Mouse (Mus musculus): ENCODE data around the gene Ppp1r11. TPM values are rescaled to one million over a fixed set of nuclear protein-coding genes. Genes with fewer than 3 reads are reported as not detected.
A peak's percentile ranks its signal among the peaks of the same experiment; 100 is the strongest.

Gene Ppp1r11
- polyA plus RNA-seq, 1 experiment: 189 TPM

DNA sequence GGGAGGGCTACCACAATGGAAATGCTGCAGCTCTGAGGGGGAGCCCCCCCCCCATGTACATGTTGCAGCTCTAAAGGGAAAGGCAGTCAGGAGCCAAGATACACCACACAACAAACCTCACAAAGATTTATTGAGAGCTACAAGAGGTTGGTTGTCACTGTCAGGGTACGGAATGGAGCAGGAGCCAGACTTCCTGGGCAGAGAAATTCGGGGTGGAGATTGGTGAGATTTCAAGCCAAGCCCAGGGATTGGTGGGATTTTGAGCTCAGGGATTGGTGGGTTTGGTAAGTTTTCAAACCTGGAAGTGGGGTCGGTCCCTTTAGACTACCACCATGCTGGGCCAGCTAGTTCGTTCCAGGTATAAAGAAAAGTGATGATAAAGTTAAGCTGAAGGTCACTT, 28.1 kb downstream of the Ppp1r11 start:
- no peak for DNase-seq (ENCODE audit: extremely low spot score in 1 of 2, low spot score in 1 of 2)

GRCm38 (mm10) chr17:36922715-36923114, 28.8 kb downstream of the Ppp1r11 start:
- no peak for DNase-seq (ENCODE audit: extremely low spot score in 1 of 2, low spot score in 1 of 2)

DNA sequence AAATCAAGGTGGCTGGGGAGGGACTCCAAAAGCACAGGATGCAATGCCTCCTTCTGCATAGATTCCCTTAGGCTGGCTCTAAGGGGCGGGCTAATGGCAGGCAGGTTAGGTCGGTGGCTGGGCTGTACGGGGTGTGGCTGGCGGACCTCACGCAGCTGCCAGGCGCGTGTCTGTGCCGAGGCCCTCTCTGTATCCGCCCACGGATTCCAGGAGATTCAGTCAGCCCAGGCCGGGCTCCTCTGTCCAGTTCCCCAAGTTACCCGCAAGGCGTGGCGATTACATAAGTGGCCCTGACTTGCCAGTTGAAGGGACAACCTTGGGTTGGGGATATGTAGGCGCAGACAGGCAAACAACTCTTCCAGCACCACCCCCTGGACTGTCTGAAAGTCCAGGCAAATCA, 31.3 kb downstream of the Ppp1r11 start:
- no peak for DNase-seq (ENCODE audit: extremely low spot score in 1 of 2, low spot score in 1 of 2)

GRCm38 (mm10) chr17:36915076-36915475, 36.5 kb downstream of the Ppp1r11 start:
- peak in 1 of 2 experiments; percentile 81 for DNase-seq (ENCODE audit: extremely low spot score in 1 of 2, low spot score in 1 of 2)

- peak; percentile 53 to 90 for DNase-seq (ENCODE audit: extremely low spot score in 1 of 2, low spot score in 1 of 2)
Observed at GRCm38 (mm10) chr17:36914108-36914507, 37.4 kb downstream of the Ppp1r11 start.

- DNase-seq (ENCODE audit: extremely low spot score in 1 of 2, low spot score in 1 of 2): no peak
Observed at GRCm38 (mm10) chr17:36912031-36912430, 39.5 kb downstream of the Ppp1r11 start.

- no peak for DNase-seq (ENCODE audit: extremely low spot score in 1 of 2, low spot score in 1 of 2)
Observed at GRCm38 (mm10) chr17:36909802-36910201, 41.7 kb downstream of the Ppp1r11 start.

GRCm38 (mm10) chr17:36908235-36908634, 43.3 kb downstream of the Ppp1r11 start:
- no peak for DNase-seq (ENCODE audit: extremely low spot score in 1 of 2, low spot score in 1 of 2)

DNA sequence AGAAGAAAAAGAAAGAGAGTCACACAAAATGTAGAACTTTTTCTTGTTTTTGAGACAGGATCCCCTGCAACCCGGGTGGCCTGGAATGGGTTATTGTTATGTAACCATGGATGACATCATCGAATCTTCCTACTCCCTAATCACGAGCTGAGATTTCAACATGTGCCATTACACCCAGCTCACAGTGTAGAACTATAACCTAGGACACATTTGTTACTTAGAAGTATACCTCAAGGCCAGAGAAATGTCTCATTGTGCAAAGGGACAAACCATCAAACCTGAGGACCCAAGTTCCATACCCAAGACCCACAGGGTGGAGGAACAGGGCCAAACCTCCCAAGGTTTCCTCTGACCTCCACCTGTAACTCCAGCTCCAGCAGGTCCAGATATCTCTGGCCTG, 47.9 kb downstream of the Ppp1r11 start:
- no peak for DNase-seq (ENCODE audit: extremely low spot score in 1 of 2, low spot score in 1 of 2)

DNA sequence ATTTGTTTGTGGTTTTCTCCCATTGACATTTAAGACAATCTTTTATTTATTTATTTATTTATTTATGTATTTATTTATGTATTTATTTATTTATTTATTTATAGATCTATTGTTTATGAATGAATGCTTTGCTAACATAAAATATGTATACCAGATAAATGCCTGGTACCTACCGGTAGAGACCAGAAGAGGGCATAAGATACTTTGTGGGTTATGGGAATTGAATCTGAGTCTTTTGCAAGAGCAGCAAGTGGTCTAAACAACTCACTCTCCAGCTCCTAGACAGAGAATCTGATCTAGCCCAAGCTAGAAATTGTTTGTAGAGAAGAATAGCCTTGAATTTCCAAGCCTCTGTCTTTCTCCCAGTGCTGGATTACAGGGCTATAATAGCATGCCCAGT, 50.9 kb downstream of the Ppp1r11 start:
- no peak for DNase-seq (ENCODE audit: extremely low spot score in 1 of 2, low spot score in 1 of 2)

- DNase-seq (ENCODE audit: extremely low spot score in 1 of 2, low spot score in 1 of 2): peak in 1 of 2 experiments; percentile 61
Observed at GRCm38 (mm10) chr17:36900001-36900400, 51.5 kb downstream of the Ppp1r11 start.

- DNase-seq (ENCODE audit: extremely low spot score in 1 of 2, low spot score in 1 of 2): no peak
Observed at GRCm38 (mm10) chr17:36899376-36899775, 52.2 kb downstream of the Ppp1r11 start.

Other genes starting within 250 kb of the Ppp1r11 start
- not detected in 2 replicates for gene H2-M10.5, start 178.8 kb downstream of the Ppp1r11 start, polyA plus RNA-seq (2012; rRNA removed)
- gene H2-M10.6, start 139.6 kb downstream of the Ppp1r11 start, polyA plus RNA-seq (2012; rRNA removed): not detected in 2 replicates
- gene Trim26, start 114.6 kb downstream of the Ppp1r11 start, polyA plus RNA-seq (2012; rRNA removed): 20.8 and 21.9 TPM in 2 replicates
- gene Trim15, start 84.5 kb downstream of the Ppp1r11 start, polyA plus RNA-seq (2012; rRNA removed): 0.04 and 0.08 TPM in 2 replicates
- gene Trim10, start 82.2 kb downstream of the Ppp1r11 start, polyA plus RNA-seq (2012; rRNA removed): 0.06 and 0.08 TPM in 2 replicates
- 0.22 and 0.29 TPM in 2 replicates for gene Trim40, start 61.6 kb downstream of the Ppp1r11 start, polyA plus RNA-seq (2012; rRNA removed)
- gene Trim31, start 53.6 kb downstream of the Ppp1r11 start, polyA plus RNA-seq (2012; rRNA removed): not detected in 2 replicates
- gene Rnf39, start 8.8 kb downstream of the Ppp1r11 start, polyA plus RNA-seq (2012; rRNA removed): 4.0 and 5.1 TPM in 2 replicates
- gene Znrd1, start 6.8 kb upstream of the Ppp1r11 start, polyA plus RNA-seq (2012; rRNA removed): 36.4 and 42.2 TPM in 2 replicates
- gene Znrd1as, start 6.9 kb upstream of the Ppp1r11 start, polyA plus RNA-seq (2012; rRNA removed): 6.0 and 6.9 TPM in 2 replicates
- 0.42 and 1.1 TPM in 2 replicates for gene 2410137M14Rik, start 29.5 kb upstream of the Ppp1r11 start, polyA plus RNA-seq (2012; rRNA removed)
- gene H2-M5, start 37.8 kb upstream of the Ppp1r11 start, polyA plus RNA-seq (2012; rRNA removed): 2.8 and 3.3 TPM in 2 replicates
- 30.3 and 40.6 TPM in 2 replicates for gene Zfp57, start 49.4 kb upstream of the Ppp1r11 start, polyA plus RNA-seq (2012; rRNA removed)
- gene Mog, start 71.7 kb upstream of the Ppp1r11 start, polyA plus RNA-seq (2012; rRNA removed): 43.8 and 54.7 TPM in 2 replicates
- 430 and 435 TPM in 2 replicates for gene Gabbr1, start 94.2 kb upstream of the Ppp1r11 start, polyA plus RNA-seq (2012; rRNA removed)
- gene Olfr90, start 136.8 kb upstream of the Ppp1r11 start, polyA plus RNA-seq (2012; rRNA removed): 0.04 TPM in 1 of 2 replicates, not detected in the other
- gene Olfr91, start 146.5 kb upstream of the Ppp1r11 start, polyA plus RNA-seq (2012; rRNA removed): not detected in 2 replicates
- not detected in 2 replicates for gene Olfr92, start 168.3 kb upstream of the Ppp1r11 start, polyA plus RNA-seq (2012; rRNA removed)
- not detected in 2 replicates for gene Olfr93, start 209.8 kb upstream of the Ppp1r11 start, polyA plus RNA-seq (2012; rRNA removed)
- not detected in 2 replicates for gene Ubd, start 242.2 kb upstream of the Ppp1r11 start, polyA plus RNA-seq (2012; rRNA removed)
- gene Olfr94, start 249.3 kb upstream of the Ppp1r11 start, polyA plus RNA-seq (2012; rRNA removed): not detected in 2 replicates